Mouse (Mus musculus) lung, postnatal 0 days (tissue): ENCODE results near the gene Gpr37l1.

ENCODE experiments used
- CTCF ChIP-seq: IDR thresholded peaks from 2 replicates; pipeline ENCODE4 v1.5.1; 2016; ENCODE audit warnings: antibody characterized with exemption, mild to moderate bottlenecking
- EP300 ChIP-seq: IDR thresholded peaks from 2 replicates; pipeline ENCODE4 v1.6.1; 2016; ENCODE audit warnings: antibody characterized with exemption, mild to moderate bottlenecking, control low read depth

DNA sequence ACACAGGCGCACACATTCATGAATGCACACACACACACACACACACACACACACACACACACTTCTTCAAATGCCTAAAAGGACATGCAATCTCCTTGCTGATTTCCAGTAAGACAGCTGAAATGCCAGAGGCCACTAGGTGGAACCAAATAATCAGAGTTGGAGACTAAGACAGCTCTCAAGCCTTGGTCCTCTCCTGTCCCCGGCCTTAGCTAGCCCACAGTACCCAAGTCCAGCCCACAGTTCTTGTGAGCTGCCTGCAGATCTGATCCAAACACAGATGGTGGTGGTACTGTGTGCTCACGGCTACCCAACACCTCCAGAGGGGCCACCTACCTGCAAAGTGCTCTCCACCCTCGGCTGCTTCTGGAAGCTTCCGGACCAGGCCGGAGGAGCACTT is 4.5 kb upstream of the Gpr37l1 start:
- TF ChIP-seq CTCF: peak; percentile 88
- no peak for TF ChIP-seq EP300
